Mouse (Mus musculus) telencephalon, adult 2 months (tissue): ENCODE data around the gene Ptprm.

Experiments
- DNase-seq: peaks from one replicate; pipeline ENCODE4 v3.0.0-alpha.2; 2011; ENCODE audit warnings: low read depth, low spot score

The Ptprm gene

DNA sequence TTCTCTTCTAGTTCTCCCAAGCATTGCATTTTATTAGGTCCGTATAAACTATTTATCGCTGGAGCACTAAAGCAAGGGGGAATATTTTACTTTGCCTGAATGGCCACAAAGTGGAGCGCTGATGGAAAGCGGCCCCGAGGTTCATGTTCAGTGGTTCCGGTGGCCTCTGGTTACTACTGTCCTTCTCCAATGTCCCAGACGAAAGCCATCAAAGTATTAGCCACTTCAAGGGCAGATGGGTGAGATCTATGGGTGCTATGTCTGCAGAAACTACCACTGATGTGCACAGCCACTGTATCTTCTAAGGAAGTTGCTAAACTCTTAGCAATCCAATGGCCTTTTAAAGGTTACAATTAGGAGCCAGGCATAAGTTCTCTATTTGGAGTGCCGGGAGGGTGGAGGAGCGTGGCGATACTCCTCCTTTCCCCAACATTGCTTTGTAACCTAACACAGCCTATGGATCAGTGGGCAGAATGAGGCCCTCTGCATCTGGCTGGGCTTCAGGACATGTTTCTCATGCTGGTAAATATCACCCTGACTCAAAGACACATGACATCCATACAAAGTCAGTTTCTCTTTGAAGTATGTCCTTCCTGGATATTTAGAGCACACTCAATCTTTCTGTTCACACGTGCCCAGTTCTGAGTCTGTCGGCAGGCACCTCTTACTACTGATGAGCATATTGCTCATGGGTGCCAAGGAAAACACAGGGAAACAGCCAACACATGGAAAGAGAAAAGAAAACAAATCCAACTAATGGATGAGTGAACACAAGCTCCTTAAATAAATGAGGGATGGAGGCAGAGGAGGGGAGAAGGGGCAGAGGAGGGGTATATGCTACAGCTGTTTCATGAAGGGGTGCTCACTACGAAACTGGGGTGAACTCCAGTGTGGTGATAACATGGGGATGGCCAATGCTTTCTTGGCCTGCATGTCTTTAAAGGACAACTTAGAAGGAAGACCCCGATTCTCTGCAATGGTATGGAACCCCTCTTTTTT lies 584.6 kb downstream of the Ptprm start:
- no peak for DNase-seq

DNA sequence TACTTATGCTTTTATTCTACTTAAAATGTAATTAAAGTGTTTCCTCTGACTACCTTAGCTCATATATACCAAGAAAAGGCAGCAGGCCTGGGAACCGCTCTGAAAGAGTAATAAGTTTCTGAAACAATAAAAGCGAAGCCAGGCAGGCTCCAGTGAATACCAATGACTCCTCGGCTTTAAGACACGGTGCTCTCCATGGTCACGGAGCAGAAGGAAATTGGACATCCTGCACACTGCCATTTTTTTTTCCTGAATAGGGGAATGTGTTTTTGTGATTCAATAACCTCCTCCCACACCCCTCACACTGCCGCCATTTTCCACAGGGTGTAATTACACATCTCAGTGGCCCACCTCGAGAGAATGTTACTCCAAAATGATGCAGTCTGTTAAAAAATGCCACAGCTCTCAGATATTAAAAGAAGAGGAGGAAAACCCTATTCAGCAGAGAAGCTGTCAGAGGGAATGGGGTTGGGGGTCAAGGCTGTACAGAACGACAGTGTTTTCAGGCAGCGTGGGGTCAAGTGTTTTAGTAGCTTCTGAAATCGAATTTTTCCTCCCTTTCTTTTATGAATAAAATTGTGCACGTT lies 585.5 kb downstream of the Ptprm start:
- no peak for DNase-seq

DNA sequence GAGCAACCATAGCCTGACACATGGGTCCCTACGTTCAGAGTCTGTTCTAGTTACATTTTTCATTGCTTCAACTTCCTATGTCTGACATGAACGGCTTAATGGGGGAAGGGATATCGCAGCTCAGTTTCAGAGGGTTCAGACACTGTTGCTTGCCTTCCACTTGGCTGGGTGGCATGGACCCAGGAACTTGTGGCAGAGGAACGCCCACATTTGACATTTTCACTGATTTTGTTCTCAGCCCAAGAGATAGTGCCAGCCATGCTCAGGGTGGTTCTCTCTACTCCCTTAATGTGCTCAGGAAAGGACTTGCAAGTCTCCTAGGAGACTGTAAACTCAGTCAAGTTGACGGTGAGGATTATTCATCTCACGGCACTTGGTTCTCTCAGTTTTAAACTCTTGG lies 588.1 kb downstream of the Ptprm start:
- DNase-seq, result no peak

DNA sequence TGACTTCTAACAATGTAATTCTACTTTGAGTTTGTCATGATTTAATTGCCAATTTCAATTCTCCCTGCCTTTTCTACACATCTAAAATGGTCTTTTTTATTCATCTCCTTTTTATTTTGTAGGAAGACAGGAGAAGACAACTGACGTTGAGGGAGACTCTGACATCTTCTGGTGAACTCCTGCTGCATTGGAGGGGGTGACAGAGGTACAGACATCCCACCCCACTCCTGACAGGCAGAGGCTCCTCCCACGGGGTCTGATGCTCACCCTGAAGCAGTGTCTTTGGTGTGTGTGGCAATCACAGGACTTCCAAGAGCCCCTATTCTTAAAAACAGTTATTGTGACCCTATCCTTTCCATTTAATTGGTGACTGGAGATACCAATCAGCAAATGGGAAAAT lies 589.8 kb downstream of the Ptprm start:
- DNase-seq, result no peak

DNA sequence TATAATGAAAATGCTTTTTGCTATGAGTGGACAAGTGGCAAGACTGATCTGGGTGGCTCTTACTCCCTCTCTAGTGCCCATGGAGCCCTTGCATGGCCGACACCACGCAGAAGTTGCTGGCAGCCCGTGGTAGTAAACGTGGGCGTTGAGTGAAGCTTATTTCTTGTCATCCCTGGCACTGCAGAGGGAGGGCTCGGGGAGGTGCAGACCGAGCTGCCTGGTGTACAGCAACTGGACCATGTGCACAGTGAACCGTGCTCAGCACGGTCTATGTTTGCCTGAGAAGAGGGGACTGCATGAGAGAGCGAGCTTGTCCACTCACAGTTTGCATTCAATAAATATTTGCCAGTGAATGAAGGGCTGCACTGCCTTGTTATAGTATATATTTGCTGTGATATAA lies 591.5 kb downstream of the Ptprm start:
- DNase-seq, result no peak

DNA sequence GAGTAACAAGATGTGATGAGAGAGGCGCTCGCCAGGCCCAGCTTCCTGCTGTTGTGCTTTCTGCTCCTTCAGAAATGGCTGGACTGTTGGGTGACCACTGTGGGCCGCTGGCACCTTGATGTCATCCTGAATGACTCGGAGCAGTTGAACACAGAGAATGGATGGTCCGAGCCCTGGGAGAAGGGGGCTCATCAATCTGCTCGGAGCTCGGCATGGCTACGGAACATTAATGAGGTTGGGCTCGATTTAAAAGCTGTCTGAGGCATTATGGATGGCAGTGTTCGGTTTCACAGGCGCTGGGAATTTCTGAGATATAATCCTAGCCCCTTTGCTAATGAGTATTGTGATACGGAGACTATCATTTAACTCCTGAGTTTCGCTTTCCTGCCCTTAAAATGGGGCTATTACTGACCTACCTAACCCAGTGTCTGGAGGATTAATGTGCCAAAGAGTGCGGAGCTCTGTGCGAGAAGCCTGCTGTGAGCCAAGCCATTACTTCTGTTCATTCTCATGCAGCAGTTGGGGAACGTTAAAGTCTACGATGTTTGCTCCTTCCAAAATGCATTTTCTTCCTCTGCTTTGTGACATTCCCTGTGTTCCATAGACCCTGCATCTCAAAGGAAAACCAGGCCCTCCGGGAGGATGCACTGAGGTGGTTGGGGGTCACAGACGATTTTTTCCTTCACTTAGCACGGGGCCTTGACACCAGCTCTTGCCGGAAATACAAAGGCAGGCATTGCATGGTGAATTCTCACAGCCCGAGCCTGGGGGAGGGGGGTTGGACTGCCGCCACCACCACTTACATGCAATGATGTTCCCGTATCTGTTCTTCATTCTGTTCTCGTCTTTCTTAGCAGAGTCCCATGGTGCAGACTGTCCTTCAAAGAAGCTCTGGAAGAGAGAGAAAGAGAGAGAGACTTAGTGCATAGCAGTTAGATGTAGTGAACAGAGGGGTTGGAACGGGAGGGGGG lies 592.6 kb downstream of the Ptprm start:
- DNase-seq, result no peak

DNA sequence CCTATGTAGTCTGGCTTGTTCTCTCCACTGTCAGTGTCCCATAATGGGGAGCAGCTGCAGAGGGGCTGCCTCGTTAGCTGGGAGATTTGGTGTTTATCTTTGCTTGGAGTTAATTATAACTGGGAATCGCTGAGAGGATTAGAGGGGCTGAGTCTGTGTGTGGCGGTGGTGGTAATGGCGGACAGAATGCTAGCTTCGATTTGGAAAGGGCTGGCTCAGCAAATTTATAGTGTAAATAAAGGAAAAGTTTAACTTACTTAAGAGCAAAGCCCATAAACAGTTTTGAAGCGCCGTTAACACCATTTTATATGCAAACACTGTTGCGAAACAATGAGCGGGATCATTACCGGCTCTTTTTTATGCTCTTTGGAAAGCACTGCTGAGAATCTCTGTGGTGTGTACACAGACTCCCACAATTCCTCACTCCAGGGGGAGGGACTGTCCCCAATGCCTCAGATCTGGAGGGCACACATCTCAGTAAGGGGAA lies 597.2 kb downstream of the Ptprm start:
- no peak for DNase-seq

DNA sequence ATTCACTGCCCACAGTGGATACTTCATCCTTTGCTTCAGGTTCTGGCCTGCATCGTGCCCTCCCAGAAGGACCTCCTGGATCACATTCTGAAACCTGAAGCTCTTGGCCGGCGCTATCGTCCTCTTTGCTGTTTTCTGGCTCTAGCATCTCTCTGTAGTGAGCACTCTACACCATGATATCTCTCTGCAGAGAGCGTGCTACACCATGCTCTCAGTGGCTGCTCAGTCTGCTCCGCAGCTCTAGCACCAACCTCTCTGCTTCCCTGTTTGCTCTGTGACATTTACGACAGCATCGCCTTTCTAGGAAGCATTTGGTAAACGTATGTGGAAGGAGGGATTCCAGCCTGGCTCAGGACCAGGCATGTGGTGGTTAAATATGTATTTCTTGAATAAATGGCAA lies 597.8 kb downstream of the Ptprm start:
- no peak for DNase-seq

DNA sequence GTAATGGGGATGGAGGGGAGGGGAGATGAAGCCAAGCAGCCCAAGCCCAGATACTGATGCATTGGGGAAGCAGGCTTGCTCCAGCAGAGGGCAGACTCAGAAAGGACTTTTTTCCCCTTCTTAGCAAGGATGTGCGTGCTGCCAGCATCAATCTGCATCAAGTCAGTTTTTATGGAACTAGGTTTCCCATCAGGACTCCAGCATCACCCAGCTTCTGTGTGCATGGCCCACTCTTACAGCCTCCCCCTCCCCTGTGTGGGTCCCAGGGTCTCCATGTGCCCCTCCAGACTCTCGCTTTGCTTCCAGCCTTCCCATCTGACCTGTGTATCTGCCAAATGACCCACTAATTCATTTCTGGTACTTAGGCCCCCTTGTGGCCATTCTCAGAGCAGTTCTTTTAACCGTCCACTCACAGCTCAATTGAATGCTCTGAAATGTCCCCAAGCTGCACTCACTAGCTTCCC lies 599.0 kb downstream of the Ptprm start:
- DNase-seq, result no peak

DNA sequence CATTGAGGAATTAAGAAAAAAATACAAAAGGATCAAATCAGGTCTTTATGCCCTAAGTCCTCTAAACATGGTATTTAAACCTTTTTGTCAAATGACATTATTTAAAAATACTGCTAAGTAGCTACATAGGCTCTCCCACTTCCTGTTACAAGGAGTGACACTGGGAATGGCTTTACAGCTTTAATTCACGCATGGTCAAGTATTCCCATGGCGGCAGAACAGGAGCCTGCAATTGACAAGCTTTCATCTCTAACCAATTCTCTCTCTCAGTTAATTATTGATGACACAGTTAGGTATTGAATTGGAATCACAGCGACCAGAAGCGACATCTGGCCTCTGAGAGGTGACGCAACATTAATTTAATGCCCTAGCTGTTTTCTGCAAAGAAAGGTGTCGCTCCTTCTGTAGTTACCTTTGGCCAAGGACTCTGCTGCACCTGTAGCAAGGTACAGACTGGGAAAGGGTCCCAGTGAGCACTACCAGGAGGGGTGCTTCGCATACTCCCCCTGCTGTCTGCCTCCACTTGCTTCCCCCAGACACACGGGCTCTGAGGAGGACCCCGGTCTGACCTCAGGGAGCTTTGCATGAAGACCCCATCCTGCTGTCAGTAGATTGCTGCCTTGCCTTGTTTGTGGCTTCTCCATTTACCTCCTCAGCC lies 599.9 kb downstream of the Ptprm start:
- no peak for DNase-seq

DNA sequence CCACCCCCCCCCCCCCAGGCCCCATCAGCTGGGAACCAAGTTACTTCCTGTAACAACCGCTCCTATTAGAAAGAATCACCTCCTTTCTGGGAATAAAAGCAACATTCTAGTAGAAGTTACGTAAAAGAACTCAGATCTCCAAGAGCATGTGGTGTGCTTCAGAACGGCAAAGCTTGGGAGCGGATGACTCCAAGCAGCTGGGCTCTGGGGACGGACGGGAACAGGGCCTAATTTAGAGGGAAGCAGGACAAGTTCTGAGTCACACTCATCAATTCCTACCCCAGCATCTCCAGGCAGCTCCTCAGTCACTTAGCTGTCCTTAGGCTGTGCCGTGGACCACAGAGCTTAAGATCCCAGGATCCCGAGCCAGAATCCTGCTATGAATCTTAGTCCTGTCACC lies 602.5 kb downstream of the Ptprm start:
- no peak for DNase-seq

DNA sequence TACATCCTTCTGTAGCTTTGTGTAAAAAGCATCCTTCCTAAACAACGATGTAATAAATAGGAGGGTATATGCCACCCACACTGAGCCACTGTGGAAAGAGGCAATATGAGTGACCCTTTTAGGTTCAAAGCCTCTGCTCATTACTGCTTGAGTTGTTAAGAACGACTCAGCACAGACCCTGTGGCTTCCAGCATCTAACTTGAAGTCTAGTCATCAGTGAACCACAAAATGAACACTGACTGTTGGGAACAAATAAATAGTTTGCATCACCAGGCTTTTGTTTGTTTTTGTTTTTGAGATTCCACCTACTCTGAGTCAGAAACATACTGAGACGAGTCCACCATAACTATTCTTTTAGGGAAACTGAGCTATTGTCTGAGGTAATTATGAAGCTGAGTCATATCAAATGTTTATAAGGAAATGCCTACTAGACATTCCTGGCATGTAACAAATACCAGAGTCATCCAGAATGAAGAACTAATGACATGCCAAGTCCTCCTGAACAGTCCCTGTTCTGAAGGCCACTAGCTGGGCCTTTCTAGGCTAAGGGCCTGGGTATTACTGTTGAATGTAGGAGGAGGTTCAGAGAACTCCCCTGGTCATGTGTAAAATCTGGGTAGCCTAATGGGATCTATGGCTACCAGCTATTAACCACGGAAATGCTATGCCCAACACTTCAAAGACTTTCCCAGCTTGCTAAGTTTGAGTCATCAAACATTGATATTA lies 603.6 kb downstream of the Ptprm start:
- no peak for DNase-seq

DNA sequence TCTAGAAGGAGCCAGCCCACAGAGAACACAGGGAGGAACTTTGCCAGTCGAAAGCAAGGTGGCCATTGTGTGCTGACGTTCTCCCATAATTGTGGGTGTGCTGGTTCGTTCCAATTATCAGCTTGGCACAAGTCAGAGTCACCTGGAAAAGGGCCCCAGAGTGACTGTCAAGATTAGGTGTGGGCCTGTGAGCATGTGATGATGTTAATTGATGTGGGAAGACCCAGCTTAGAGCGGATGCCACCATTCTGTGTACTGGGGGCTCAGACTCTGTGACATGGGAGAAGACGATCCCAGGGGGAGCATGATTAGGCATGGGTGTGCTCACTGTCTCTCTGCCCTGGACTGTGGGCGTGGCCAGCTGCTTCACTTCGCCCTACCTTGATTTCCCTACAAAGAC lies 604.3 kb downstream of the Ptprm start:
- DNase-seq, result no peak

DNA sequence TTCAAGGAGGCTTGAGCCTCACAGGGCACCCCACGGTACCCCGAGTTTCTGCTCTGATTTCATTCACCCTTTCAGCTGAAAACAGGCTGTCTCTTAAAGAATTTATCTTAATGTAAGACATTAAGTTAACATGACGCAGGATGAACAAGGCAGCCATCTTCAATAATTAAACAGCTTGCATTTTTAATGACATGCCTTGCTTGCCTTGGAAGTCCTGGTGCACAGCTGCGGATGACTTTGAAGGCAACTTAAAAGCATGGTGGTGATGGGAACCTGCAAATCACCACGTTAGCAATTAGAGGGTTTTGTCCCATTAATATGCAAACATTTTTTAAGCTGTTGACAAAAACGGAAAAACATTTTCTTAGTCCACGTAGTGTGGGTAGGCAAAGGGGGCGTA lies 607.8 kb downstream of the Ptprm start:
- DNase-seq, result no peak

DNA sequence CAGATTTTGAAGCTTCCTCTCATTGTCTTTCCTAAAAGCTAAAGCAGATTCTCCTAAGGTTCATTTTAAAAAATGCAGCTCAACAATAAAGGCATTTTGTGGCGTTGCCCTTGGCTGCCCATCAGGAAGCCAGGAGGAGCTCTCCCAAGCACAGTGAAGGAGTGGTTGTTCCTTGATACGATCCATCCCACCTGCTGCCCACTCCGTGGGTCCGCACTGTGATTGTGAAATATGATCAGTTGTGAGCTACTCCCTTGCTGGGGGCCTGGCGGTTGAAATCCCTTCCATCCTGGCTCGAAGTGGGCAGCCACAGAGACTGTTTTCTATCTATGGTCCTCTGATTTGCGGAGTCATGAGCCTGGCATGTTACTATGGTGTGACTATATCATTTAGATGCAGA lies 610.9 kb downstream of the Ptprm start:
- no peak for DNase-seq

DNA sequence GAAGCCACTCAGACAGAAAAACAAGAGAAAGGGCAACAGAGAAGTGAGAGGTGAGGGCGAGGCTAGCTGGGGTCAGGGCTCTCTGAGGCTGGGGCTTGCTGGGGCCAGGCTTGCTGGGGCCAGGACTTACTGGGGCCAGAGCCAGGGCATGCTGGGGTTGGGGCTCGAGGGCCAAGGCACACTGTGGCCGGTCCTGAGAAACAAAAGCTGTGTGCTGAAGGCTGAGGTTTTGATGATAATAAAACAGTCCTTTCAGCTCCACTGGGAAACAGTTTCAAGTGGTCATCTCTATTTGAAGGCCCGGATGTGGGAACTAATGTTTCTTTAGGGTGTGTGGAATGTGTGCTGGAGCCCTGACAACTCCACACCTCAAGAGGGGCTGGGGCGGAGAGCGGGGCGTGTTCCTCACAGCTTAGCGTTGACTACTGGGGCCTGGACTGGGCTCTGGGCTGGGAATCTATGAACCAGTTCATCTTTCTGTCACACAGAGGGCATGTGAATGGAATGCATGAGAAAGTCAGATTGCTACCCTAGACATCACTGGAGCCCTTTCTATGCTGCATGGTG lies 615.4 kb downstream of the Ptprm start:
- DNase-seq, result no peak

DNA sequence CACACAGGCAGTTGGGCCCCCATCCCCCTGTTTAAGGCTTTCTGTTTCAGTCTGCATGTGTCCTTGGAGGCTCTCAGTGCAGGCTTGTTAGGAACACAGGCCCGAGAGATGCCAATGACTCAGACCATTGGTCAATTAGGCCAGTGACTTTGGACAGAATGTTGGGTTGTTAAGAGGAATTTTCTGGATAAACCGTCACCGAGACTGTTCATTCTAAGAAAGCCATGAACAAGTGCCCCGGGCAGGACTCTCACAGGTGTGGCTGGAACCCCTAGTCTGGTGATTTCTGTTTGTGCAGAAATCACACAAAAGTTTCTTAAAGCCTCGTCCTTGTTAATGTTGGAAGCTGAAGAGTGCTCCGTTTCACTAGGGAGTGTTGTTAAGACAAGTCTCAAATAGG lies 615.9 kb downstream of the Ptprm start:
- DNase-seq, result no peak

DNA sequence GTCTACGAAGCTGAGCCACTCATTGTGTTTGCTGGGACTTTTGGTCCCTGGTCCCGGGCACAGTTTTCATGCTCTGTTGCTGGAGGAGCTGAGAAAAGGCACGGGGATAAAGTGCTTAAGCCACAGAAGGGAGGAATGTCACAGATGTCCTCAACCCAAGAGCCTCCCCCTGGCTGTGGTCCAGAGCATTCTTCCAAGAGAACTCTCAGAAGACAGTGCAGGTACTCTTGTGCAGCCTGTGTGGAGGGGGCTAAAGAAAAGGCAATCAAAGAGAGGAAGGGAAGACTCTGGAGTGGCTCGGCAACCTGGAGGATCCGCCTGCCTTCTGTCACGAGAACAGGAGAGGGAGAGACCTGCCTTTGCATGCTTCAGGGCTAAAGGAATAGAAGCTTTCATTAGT lies 617.8 kb downstream of the Ptprm start:
- DNase-seq, result no peak

DNA sequence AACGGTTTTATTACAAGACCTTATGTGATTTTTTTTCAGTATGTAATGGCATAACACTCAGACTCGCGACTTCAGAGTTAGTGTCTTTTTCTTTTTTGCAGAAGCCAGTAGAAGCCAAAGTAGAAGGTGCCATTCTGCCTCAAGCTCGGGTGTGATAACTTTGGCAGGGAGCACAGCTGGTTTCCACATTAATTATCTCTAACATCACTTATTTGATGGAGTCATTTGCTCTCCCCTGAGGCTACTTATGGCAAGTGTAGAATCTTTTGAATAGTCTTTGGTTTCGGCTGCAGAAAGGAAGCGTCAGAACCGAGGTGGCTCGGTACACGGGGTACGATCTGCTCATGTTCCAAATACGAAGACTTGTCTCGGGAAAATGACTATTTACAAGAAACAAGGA lies 620.7 kb downstream of the Ptprm start:
- DNase-seq, result no peak

DNA sequence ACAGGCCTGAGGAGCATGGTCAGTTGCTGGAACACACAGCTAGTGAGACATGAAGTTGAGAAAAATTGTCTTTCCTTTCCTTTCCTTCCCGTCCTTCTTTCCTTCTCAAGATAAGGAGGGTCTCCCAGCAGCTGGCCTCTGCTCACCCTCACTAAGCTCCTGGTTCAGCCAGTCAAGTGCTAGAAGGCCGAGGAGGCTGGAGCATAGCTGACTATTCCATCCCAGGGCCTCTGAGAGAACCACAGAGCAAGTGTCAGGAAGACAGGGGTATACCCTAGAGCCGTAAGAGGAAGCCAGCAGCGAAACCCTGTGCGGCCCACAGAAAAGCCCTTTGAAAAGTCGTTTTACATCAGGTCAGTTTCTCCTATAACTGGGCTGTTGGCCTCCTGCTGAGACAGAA lies 624.3 kb downstream of the Ptprm start:
- no peak for DNase-seq
